Mouse (Mus musculus): Measurements from ENCODE around the gene Fntb. TPM values are rescaled to one million over a fixed set of nuclear protein-coding genes. Genes with fewer than 3 reads are reported as not detected.

Gene Fntb
- polyA plus RNA-seq, 1 experiment = 29.0 TPM

DNA sequence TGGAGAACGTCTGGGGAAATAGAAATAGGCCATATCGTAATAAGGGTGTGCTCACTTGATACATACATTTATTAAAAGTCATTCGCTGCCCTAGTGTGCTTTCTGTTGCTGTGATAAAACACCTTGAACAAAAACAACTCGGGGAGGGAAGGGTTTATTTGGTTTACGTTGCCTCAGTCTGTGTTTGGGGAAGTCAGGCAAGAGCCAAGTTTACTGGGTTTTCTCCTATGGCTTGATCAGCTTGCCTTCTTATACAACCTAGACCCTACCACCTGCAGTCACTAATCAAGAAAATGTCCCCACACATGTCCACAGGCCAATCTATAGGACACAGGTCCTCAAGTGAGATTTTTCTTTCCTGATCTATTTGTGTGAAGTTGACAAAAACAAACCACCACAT is 6.2 kb downstream of the Fntb start:
- 84% methylated on average over 5 of the region's 5 CpGs for WGBS
- H3K4me3 ChIP-seq (replicated peaks; ENCODE audit: extremely low read depth, low read depth, low read length) = no peak overlapping the region
- TF ChIP-seq POLR2A (IDR thresholded peaks at IDR 0.05; ENCODE audit: borderline replicate concordance, extremely low read depth, low read depth, low read length) (no peak), CTCF (IDR thresholded peaks at IDR 0.05; ENCODE audit: insufficient read depth, low read length) (no peak)
- no peak for DNase-seq
- H3K4me1 ChIP-seq (ENCODE audit: control insufficient read depth, insufficient read depth, low read length) = peaks cover 3% of the 10 kb centered on the region

DNA sequence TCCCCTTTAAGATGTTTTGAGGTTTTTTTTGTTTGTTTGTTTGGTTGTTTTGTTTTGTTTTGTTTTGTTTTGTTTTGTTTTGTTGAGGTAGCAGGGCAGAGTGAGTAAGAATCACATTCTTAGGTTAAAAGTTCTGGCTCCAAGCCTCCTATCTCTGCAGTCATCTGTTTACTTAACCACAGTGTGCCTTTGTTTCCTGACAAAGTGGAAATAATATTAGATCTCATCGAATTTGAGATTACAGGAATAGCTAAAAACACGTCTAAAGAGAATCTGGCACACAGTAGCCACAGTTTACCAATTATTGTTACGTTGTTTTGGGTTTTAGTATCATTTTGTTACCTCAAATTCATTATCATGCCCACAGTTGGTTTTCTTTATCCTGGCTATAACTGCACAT is 9.3 kb downstream of the Fntb start:
- Histone ChIP-seq H3K4me1 (ENCODE audit: control insufficient read depth, insufficient read depth, low read length) (peaks cover 3% of the 10 kb centered on the region), H3K4me3 (replicated peaks; ENCODE audit: extremely low read depth, low read depth, low read length) (no peak overlapping the region)
- DNase-seq = no peak
- TF ChIP-seq POLR2A (IDR thresholded peaks at IDR 0.05; ENCODE audit: borderline replicate concordance, extremely low read depth, low read depth, low read length) = no peak
- no peak for TF ChIP-seq CTCF (IDR thresholded peaks at IDR 0.05; ENCODE audit: insufficient read depth, low read length)
- WGBS = 43% methylated on average over 3 of the region's 3 CpGs

DNA sequence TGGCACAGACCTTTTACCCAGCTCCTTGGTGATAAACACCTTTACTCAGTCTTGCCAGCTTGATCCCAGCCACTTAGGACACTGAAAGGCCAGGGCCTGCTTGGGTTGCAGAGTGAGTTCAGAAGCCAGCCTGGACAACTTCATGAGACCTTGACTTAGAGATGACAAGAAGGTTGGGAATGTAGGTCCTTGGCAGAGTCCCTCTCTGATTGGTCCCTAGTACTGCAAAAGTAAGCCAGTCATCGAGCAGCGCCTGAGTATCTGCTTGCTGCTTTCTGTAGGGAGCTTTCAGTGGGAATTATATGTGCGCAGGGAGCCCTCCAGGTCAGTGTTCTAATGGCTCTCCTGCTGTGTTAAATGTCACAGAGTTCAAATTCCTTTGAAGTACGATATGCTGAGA is 9.7 kb downstream of the Fntb start:
- Histone ChIP-seq H3K4me1 (ENCODE audit: control insufficient read depth, insufficient read depth, low read length) (peaks cover 3% of the 10 kb centered on the region), H3K4me3 (replicated peaks; ENCODE audit: extremely low read depth, low read depth, low read length) (no peak overlapping the region)
- DNase-seq = no peak
- TF ChIP-seq CTCF (IDR thresholded peaks at IDR 0.05; ENCODE audit: insufficient read depth, low read length) (no peak), POLR2A (IDR thresholded peaks at IDR 0.05; ENCODE audit: borderline replicate concordance, extremely low read depth, low read depth, low read length) (no peak)
- WGBS = 73% methylated on average over 4 of the region's 4 CpGs

DNA sequence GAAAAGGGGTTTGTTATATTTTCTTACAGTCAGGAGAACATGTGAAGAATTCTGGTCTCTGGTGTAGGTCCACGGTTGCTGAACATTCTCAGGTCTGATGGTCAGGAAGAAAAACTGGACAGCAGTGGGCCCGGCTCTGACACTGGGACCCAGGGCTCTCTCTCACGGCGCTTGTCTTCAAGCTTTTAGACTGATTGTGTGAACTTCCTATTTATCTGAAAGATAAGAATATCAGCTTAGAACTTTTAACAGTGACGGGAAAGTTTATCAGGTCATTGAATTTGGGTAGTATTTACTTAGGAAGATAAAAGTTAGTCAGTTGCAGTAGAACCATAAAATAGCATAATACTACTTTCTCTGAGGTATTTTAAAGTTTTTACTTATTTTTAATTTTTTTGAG is 11.5 kb downstream of the Fntb start:
- no peak for DNase-seq
- 66% methylated on average over 5 of the region's 5 CpGs for WGBS
- no peak overlapping the region for H3K4me3 ChIP-seq (replicated peaks; ENCODE audit: extremely low read depth, low read depth, low read length)
- peaks cover 3% of the 10 kb centered on the region for H3K4me1 ChIP-seq (ENCODE audit: control insufficient read depth, insufficient read depth, low read length)
- no peak for TF ChIP-seq CTCF (IDR thresholded peaks at IDR 0.05; ENCODE audit: insufficient read depth, low read length)
- no peak for TF ChIP-seq POLR2A (IDR thresholded peaks at IDR 0.05; ENCODE audit: borderline replicate concordance, extremely low read depth, low read depth, low read length)

DNA sequence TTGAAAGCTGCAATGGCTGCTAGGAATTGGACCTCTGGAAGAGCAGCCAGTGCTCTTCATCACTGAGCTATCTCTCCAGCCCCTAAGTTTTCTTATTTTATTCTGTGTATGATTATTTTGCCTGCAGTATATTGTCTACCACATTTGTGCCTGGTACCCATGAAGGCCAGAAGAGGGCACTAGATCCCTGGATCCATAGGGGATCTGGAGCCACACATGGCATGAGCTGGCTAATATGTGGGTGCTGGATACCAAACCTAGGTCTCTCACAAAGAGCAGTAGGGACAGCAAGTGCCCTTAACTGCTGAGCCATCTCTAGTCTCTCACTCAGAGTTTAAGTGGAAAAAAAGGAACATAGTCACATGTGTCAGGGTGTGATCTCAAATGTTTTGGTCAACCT is 12.5 kb downstream of the Fntb start:
- no peak overlapping the region for H3K4me3 ChIP-seq (replicated peaks; ENCODE audit: extremely low read depth, low read depth, low read length)

DNA sequence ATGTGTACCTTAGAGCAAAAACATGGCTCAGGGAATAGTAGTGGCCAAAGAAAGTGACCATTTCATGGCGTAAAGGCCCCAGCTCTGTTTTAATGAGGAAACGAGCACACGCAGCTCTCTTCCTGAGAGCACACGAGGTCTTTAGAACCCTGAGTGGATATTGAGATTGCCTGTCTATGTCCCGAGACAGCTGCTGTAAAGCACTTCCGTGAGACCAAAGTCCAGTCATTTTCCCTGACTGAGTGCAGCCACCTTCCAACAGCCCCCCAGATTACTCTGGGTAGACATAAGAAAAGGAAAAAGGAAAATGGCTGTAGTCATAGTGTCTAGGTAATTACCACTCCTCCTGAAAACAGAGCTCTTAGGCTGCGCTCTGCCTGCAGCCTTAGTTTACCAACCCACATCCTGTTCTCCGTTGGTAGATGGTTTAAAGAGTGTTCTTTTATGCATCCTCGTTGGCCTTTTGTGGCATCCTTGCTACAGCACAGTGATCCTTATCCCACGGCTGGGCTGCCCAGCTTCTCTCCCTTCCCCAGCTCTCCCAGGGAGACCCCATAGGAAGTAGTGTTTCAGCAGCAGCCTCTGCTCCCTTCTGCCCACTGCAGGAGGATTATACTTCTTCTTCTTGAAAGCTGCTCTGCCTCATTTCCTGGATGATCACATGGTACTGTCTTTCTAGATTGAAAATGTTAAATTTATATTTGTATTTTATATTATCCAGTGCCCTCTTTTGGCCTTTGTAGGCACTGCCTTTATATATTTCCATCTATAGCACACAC is 13.1 kb downstream of the Fntb start:
- Histone ChIP-seq H3K4me3 (replicated peaks; ENCODE audit: extremely low read depth, low read depth, low read length) (no peak overlapping the region), H3K4me1 (ENCODE audit: control insufficient read depth, insufficient read depth, low read length) (peaks cover 3% of the 10 kb centered on the region)
- DNase-seq = no peak
- TF ChIP-seq CTCF (IDR thresholded peaks at IDR 0.05; ENCODE audit: insufficient read depth, low read length) (no peak), POLR2A (IDR thresholded peaks at IDR 0.05; ENCODE audit: borderline replicate concordance, extremely low read depth, low read depth, low read length) (no peak)
- 81% methylated on average over 10 of the region's 10 CpGs for WGBS

More for the DNA sequence above, 12.5 kb downstream of the Fntb start:
- no peak for TF ChIP-seq POLR2A (IDR thresholded peaks at IDR 0.05; ENCODE audit: borderline replicate concordance, extremely low read depth, low read depth, low read length)
- TF ChIP-seq CTCF (IDR thresholded peaks at IDR 0.05; ENCODE audit: insufficient read depth, low read length) = no peak
- peaks cover 3% of the 10 kb centered on the region for H3K4me1 ChIP-seq (ENCODE audit: control insufficient read depth, insufficient read depth, low read length)
- DNase-seq = no peak

DNA sequence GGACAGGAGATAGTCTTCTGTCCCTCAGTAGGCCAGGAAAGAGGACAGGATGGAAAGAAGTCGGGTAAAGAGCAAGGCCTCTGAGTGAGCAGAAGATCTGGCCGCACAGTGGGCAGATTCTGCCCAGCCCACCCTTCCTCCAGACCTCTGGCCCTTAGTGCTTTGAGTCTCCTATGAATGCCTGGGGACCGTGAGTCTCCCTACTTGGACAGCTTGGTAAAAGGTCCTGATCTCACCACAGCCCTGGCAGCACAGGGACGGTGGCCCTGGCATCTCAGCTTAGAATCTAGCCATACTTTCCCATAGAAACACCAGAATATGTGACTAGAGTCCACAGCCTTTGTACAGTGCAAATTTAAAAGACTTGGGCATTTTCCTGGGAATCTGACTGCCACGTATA is 14.6 kb downstream of the Fntb start:
- H3K4me1 ChIP-seq (ENCODE audit: control insufficient read depth, insufficient read depth, low read length) = no peaks in the 10 kb centered on the region; the same call in 1 of the 2 replicates
- no peak overlapping the region for H3K4me3 ChIP-seq (replicated peaks; ENCODE audit: extremely low read depth, low read depth, low read length)
- TF ChIP-seq POLR2A (IDR thresholded peaks at IDR 0.05; ENCODE audit: borderline replicate concordance, extremely low read depth, low read depth, low read length) = no peak
- no peak for TF ChIP-seq CTCF (IDR thresholded peaks at IDR 0.05; ENCODE audit: insufficient read depth, low read length)
- 85% methylated on average over 5 of the region's 5 CpGs for WGBS
- DNase-seq = no peak

DNA sequence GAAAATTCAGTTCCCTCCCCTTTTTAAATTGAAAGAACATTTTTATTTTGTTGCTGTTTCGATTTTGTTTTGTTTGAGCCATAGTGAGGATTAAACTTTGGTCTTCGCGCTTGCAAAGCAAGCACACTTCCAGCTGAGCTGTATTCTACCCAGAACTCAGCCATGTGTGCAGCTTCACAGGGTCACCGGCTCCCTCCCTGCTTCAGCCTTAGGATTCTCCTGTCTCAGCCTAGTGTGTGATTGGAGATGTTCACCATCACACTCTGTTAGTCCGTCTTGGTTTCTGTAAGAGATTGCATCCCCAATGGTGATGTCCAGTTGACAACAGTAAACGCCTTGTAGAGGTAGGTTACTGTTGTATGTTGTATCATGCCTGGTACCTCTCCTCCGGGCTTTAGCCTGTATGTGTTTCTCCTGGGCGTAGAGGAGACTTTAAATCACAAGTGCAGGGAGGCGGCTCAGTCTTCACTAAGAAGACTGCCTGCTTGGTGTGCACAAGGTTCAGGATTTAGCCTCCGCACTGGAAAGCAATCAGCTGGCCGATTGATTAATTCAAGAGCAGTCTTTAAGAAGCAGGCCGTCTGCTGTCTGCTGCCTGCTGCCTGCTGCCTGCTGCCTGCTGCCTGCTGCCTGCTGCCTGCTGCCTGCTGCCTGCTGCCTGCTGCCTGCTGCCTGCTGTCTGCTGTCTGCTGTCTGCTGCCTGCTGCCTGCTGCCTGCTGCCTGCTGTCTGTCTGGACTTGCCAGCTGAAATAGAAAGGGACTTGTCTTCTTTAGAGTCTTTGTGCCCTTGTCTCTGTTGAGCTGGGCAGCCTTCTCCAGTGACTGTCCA is 15.5 kb downstream of the Fntb start:
- DNase-seq = no peak
- Histone ChIP-seq H3K4me3 (replicated peaks; ENCODE audit: extremely low read depth, low read depth, low read length) (no peak overlapping the region), H3K4me1 (ENCODE audit: control insufficient read depth, insufficient read depth, low read length) (no peaks in the 10 kb centered on the region)
- WGBS = 82% methylated on average over 12 of the region's 12 CpGs
- TF ChIP-seq CTCF (IDR thresholded peaks at IDR 0.05; ENCODE audit: insufficient read depth, low read length) (no peak), POLR2A (IDR thresholded peaks at IDR 0.05; ENCODE audit: borderline replicate concordance, extremely low read depth, low read depth, low read length) (no peak)

DNA sequence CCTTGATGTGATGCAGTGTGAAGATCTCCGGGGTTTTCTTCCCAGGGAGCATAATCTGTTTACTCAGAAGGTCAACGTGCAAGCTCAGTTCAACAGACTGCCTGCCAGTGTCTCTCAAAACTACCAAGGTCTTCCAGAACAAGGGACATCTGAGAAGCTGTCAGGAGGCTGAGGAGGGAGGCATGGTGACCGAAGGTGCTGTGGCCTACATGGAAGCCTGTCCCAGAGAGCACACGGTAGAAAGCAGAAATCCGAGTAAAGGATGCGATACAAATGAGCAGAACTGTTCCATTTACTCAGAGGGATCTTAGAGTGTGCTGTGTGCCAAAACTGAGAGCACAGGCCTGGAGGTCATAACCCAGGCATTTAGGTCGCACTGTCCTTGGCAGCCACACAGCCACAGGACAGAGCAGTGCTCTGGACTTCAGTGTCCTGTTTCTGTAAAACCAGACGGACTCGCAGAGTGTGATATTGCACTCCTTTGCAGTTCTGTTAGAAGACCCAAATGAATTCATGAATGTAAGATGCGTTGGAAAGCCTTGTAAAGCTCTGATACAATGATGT is 18.7 kb downstream of the Fntb start:
- WGBS = 63% methylated on average over 10 of the region's 10 CpGs
- DNase-seq = no peak
- TF ChIP-seq POLR2A (IDR thresholded peaks at IDR 0.05; ENCODE audit: borderline replicate concordance, extremely low read depth, low read depth, low read length) (no peak), CTCF (IDR thresholded peaks at IDR 0.05; ENCODE audit: insufficient read depth, low read length) (no peak)

More for the DNA sequence above, 18.7 kb downstream of the Fntb start:
- Histone ChIP-seq H3K4me3 (replicated peaks; ENCODE audit: extremely low read depth, low read depth, low read length) (no peak overlapping the region), H3K4me1 (ENCODE audit: control insufficient read depth, insufficient read depth, low read length) (no peaks in the 10 kb centered on the region)
